Mouse (Mus musculus) G1E (cell line): Measurements from ENCODE around the gene Col24a1.

ENCODE experiments used
- CTCF ChIP-seq: IDR thresholded peaks from 2 replicates; pipeline ENCODE4 v1.5.1; 2012; ENCODE audit warnings: low read depth, low read length, inconsistent platforms, mixed read lengths
- GATA1 ChIP-seq: IDR thresholded peaks from 2 replicates; pipeline ENCODE4 v1.6.1; 2012; ENCODE audit warnings: borderline replicate concordance, low read length, inconsistent platforms, mixed read lengths
- GATA2 ChIP-seq: IDR thresholded peaks from 2 replicates; pipeline ENCODE4 v1.6.1; 2012; ENCODE audit warnings: low read depth, low read length, inconsistent platforms, borderline replicate concordance

GRCm38 (mm10) chr3:145254764-145255396, 37.4 kb upstream of the Col24a1 start:
- TF ChIP-seq CTCF, result no peak
- TF ChIP-seq GATA1, result no peak
- no peak for TF ChIP-seq GATA2
